Mouse (Mus musculus) adrenal gland, postnatal 10 days (tissue): ENCODE data around the gene Rsc1a1. TPM values are rescaled to one million over a fixed set of nuclear protein-coding genes. Genes with fewer than 3 reads are reported as not detected.
A peak's percentile ranks its signal among the peaks of the same experiment; 100 is the strongest.

ENCODE experiments used
- DNase-seq: peaks from one replicate; pipeline ENCODE4 v3.0.0; 2021; ENCODE audit warnings: mixed read lengths
- total RNA-seq, 2 experiments: library from RNA; stranded (reverse); gene quantifications; 2 replicates each; pipeline ENCODE4 v1.2.3; 2021

Gene Rsc1a1
- total RNA-seq, 2 experiments from 2014 or later: 2.8 to 3.5 TPM

- no peak for DNase-seq
Observed at GRCm38 (mm10) chr4:141694719-141695118, 9.3 kb upstream of the Rsc1a1 start.

GRCm38 (mm10) chr4:141688505-141688904, 3.1 kb upstream of the Rsc1a1 start:
- no peak for DNase-seq

GRCm38 (mm10) chr4:141686525-141686924, 1.1 kb upstream of the Rsc1a1 start:
- DNase-seq: no peak

- DNase-seq: no peak
Observed at GRCm38 (mm10) chr4:141686093-141686492, 694 bp upstream of the Rsc1a1 start.

- DNase-seq: peak; percentile 76
Observed at GRCm38 (mm10) chr4:141682706-141683230, 2.6 kb downstream of the Rsc1a1 start.

- DNase-seq: peak; percentile 67
Observed at GRCm38 (mm10) chr4:141681767-141682166, 3.6 kb downstream of the Rsc1a1 start.

- DNase-seq: no peak
Observed at GRCm38 (mm10) chr4:141680892-141681291, 4.5 kb downstream of the Rsc1a1 start.

GRCm38 (mm10) chr4:141679016-141679415, 6.4 kb downstream of the Rsc1a1 start:
- DNase-seq: no peak

- no peak for DNase-seq
Observed at GRCm38 (mm10) chr4:141676462-141676979, 8.9 kb downstream of the Rsc1a1 start.

- no peak for DNase-seq
Observed at GRCm38 (mm10) chr4:141672325-141672724, 13.1 kb downstream of the Rsc1a1 start.

- DNase-seq: no peak
Observed at GRCm38 (mm10) chr4:141671389-141671788, 14.0 kb downstream of the Rsc1a1 start.

GRCm38 (mm10) chr4:141669898-141670712, 15.3 kb downstream of the Rsc1a1 start:
- DNase-seq: peak; percentile 66

- DNase-seq: no peak
Observed at GRCm38 (mm10) chr4:141664799-141665198, 20.6 kb downstream of the Rsc1a1 start, which contains the start of gene Plekhm2. Plekhm2 (minus strand) TSS chr4:141664899.

GRCm38 (mm10) chr4:141664011-141664745, 21.2 kb downstream of the Rsc1a1 start:
- DNase-seq: peak; percentile 90

- peak; percentile 61 for DNase-seq
Observed at GRCm38 (mm10) chr4:141663122-141663931, 22.1 kb downstream of the Rsc1a1 start.

- DNase-seq: no peak
Observed at GRCm38 (mm10) chr4:141660884-141661283, 24.5 kb downstream of the Rsc1a1 start.

GRCm38 (mm10) chr4:141659739-141660138, 25.7 kb downstream of the Rsc1a1 start:
- DNase-seq: no peak

- DNase-seq: peak; percentile 73
Observed at GRCm38 (mm10) chr4:141658846-141659484, 26.4 kb downstream of the Rsc1a1 start.

GRCm38 (mm10) chr4:141656932-141657331, 28.5 kb downstream of the Rsc1a1 start:
- DNase-seq: no peak

- DNase-seq: peak; percentile 62
Observed at GRCm38 (mm10) chr4:141655908-141656608, 29.3 kb downstream of the Rsc1a1 start.

- no peak for DNase-seq
Observed at GRCm38 (mm10) chr4:141654509-141654908, 30.9 kb downstream of the Rsc1a1 start.
